Mouse (Mus musculus) kidney, adult 11 months (tissue): ENCODE results near the gene Ptprcap.
"Not testable (repeated sequence)": the region's sequence is repeated elsewhere in the genome, so short reads cannot be mapped to it uniquely, and the experiment has no call there.

Source experiments
- DNase-seq: peaks from one replicate; pipeline ENCODE4 v3.0.0; 2022

The Ptprcap gene

DNA sequence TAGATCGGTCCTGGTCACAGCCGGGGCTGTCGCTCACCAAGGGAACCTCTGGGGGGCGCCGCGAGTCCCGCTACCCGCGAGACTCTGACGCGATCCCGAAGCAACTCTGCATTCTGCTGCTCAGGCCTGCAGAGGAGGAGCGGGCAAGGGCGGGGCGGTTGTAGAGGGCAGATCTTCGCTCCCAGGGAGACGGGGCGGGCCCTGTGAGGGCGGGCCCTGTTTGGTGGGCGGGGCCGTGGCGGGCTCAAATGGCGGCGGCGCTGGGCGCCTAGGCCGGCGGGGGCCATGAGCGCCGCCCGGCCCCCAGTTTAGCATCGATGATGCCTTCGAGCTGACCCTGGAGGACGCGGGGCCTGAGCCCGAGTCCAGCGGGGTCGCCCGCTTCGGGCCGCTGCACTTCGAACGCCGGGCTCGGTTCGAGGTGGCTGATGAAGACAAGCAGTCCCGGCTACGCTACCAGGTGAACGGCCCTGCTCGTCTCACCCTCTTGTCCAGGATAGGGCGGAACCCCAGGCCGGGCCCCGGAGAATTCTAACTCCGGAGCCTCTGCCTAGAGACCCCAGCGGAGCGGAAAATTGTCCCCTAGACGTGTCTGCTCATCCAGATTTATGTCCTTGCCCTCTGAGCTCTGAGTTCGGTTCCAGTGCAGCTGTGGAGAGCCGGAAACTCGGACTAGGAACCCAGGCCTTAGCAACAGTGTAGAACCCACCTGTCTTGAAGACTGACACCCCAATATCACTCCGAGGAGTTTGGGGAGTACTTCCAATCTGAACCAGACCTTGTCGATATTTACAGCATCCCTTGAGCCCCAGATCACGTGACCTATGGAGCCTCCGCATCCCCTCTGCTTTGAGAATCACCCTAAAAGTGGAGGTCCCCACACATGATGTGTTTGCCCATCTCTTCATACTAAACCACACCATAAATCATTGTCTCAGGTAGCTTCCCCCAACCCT lies 27.4 kb upstream of the Ptprcap start, which contains the start of gene Aip:
Gene Aip, minus strand, starts transcription at position 118 of the 956 bp plus-strand sequence.
- peak; percentile 98 for DNase-seq

DNA sequence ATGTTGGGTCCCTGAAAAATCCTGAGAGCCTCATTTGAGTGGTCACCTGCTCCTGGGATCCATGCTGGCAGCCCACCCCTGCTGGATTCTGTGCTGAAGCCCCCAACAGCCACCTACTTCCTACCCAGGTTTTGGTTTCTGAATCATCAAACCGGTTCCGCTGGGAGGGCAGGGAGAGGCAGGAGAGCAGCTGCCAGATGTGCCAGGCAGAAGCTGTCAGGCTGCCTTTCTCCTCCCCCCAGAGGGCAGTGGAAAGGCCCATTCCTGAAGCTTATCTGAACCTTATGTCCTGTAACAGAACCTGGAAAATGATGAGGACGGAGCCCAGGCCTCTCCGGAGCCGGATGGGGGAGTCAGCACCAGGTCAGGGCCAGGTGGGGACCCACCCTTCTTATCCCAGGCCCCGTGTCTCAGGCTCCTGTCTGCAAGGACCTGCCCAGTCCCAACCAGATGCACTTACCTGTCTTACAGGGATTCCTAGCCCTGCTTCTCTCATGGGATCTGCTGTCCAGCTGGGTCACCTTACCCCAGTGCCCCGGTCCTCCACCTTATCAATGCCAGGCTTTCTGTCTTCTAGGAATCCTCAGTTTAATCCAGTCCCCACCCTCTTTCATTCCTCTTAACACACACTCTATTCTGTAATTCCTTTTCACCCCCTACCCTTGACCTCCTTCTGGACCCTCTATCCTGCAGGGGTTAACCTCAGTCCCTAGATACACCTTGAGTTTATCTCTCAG lies 26.5 kb upstream of the Ptprcap start:
- DNase-seq: no peak

DNA sequence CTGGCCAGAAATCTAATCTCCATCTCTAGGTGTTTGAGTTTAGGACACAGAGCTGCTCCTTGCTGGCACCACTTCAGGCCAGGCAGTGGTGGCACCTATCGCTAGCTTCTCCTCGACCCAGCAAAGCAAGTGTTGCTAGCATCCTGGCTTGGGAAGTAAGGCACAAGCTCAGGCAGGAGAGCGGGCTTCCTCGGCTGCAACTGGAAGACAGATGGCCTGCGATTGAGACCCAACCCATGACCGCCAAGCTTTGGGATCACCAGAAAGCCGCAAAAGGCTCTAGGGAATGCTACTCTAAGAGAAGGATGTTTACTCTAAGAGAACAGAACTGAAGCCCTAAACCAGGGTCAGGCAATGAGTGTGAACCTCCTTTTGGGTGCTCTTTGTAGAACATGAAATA lies 23.9 kb upstream of the Ptprcap start:
- no peak for DNase-seq

DNA sequence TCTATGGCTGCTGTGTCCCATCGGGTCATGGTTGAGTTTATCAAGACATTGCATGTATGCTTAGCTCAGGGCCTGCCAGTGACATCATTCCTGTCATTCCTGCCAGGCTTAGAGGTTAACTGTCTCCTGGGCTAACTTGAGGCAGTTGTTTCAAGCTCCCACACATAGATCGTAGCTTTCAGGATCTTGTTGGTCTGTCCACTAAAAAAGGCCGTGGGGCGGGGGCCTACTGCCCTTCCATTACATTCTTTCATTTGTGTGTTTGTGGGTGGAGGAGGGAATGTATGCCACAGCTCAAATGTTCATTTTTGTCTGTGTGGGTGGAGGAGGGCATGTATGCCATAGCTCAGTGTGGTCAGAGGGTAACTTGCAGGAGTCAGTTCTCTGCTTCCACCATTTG lies 23.3 kb upstream of the Ptprcap start:
- DNase-seq: no peak

DNA sequence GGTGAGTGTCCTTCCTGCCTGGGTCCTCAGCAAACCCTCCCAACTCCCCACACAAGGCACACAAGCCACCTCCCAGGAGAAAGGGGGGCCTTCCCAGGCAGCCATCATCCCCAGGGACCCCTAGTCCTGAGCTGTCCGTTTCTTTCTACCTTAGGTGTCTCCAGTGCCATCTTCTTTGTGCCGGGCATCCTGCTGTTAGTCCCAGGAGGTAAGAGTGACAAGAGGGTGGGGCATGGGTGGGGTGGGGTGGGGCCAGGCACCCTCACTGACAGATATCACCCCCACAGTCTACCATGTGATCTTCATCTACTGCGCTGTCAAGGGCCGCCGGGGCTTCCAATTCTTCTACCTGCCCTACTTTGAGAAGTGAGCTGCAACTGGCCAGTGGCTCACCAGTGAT lies 22.3 kb upstream of the Ptprcap start:
- no peak for DNase-seq

DNA sequence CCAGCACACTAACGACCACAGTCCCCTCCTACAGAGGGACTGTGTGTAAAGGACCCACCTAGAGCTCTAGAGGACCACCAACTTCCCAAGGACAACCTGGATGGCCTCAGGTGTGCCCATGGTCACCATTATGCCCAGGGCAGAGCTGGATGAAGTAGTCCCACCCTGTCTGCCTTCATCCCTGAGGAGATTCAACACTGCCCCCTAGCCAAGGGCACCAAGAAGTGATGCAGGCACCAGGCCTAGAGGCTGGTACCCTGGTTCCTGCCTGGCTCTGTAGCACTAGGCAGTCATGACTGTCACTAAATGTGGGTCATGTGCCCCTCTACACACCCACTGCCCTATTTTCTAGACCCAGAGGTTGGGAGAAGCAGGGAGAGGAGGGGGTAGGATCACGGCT lies 21.6 kb upstream of the Ptprcap start:
- no peak for DNase-seq

DNA sequence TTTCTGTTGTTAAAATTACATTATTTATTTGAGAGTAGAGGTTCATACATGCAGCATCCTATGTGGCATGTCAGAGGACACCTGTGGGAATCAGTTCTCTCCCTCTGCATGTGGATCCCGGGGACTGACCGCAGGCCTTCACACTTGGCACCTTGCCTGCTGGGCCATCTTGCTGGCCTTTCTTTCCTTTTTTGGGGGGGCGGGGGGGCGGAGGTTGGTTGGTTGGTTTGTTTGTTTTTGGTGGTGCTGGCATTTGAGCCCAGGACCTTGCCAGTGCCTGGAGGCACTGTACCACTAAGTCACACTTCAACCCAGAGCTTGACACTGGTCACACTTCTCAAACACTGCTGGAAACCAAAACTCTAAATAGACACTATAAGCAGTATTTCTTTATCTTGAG lies 19.1 kb upstream of the Ptprcap start:
- no peak for DNase-seq

DNA sequence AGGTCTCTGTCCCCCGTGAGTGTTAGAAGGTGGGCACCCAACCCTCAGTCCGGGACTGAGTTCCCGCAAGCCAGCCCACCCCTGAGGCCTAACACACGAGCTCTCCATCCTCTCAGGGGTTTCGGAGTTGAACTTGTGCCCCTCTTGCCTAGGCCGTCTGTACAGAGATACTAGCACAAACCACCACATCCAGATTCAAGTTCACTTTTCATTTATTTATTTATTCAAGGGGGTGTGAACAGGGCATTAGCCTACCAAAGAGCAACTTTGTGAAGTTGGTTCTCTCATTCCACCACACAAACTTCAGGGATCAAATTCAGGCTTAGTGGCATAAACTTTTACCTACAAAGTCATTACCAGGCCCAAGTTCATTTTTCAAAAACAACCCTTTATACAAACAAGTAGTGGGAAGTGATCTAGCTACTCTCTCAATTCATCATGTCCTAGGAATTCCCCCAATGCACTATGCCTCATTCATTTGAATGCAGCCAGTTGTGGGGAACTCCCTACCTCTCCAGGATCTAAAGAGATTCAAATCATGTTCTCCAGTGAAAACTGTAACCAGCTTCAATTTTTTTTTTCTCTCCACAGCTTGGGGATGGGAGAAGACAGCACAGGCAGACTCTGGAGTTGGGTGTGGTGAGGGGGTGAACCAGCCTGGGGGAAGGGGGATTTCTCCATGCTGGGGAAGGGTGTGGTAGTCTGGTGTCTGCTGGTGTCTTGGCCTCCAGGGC lies 18.0 kb upstream of the Ptprcap start:
- DNase-seq: not testable (repeated sequence)

DNA sequence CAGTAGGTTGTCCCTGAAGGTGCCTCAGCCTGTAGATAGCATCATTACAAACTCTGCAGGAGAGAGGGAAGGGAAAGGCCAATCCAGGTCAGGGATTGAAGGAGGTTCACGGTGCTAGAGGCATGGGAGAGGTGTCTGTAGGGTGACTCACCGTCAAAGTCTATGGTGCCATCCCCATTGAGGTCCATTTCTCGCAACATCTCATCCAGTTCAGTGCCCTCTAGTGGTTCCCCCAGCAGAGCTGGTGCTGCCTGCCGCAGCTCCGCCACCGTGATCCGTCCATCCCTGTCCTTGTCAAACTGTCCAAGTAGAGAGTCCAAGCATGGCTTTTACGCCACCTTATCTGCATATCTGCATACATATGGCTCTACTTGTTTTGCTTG lies 17.4 kb upstream of the Ptprcap start:
- DNase-seq: not testable (repeated sequence)

DNA sequence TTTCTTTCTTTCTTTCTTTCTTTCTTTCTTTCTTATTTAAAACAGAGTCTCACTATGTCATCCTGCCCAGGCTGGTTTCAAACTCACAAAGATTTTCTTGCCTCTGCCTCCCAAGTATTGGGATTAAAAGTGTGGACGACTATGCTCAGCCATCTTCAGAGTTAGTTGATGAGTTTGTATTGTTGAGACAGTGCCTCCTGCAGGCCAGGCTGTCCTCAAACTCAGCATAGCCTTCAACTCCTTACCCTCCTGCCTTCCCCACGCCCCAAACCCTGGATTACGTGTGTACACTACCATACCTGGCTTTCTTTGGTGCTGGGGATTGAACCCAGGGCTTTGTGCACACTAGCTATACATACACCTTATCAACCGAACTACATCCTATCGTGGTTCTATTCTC lies 16.9 kb upstream of the Ptprcap start:
- DNase-seq: no peak

DNA sequence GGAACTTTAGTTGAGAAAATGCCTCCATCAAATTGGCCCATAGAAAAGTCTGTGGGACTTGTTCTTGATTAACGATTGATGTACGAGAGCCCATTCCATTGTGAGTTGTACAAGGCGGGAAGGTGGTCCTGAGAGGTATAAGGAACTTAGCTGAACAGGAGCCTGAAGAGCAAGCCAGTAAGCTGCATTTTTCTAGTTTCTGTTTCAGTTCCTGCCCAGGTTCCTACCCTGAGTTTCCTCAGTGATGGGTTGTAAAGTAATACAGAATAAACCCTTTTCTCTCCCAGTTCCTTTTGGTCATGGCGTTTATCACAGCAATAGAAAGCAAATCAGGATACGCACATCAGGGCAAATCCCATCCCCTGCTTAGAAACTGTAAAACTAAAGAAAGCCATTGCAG lies 15.5 kb upstream of the Ptprcap start:
- no peak for DNase-seq

DNA sequence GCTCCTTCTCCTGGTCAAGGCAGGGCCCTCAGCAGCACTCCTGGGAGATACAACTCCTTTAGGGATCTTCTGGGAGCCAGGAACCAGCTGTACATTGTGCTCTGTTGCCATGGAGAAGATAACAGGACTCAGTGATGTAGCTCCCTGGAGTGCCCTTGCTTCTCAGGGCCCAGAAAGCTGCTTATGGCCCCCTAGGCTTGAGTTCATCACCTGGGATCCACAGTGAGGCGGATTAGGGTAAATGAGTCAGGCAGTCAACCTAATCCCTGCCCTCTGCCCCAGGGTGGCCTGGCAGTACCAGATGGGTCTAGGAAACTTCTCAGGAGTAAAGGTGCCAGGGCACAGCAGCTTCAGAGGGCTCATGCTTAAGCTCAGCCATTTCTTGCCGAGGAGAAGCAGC lies 14.0 kb upstream of the Ptprcap start, which contains the start of gene Gpr152:
Gene Gpr152, plus strand, starts transcription at position 342 of the 400 bp plus-strand sequence.
- DNase-seq: no peak

DNA sequence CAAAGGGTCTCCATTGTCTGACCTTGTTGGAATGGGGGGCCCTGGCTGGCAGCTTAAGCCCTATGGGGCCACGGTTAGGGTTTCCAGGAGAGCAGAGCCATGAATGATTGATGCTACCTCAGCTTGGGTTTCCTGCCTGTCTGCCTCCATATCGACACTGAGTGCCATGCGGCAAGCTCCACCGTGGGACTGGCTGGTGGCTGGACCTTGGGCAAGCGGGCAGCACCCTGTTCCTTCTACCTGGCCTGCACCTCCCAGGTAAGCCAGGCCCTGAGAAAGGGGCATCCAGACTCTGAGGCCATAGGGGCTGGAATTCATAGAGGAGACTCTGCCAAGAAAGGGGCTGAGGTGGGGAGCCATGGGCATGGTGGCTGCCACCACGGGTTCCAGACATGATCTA lies 13.3 kb upstream of the Ptprcap start:
- DNase-seq: no peak

DNA sequence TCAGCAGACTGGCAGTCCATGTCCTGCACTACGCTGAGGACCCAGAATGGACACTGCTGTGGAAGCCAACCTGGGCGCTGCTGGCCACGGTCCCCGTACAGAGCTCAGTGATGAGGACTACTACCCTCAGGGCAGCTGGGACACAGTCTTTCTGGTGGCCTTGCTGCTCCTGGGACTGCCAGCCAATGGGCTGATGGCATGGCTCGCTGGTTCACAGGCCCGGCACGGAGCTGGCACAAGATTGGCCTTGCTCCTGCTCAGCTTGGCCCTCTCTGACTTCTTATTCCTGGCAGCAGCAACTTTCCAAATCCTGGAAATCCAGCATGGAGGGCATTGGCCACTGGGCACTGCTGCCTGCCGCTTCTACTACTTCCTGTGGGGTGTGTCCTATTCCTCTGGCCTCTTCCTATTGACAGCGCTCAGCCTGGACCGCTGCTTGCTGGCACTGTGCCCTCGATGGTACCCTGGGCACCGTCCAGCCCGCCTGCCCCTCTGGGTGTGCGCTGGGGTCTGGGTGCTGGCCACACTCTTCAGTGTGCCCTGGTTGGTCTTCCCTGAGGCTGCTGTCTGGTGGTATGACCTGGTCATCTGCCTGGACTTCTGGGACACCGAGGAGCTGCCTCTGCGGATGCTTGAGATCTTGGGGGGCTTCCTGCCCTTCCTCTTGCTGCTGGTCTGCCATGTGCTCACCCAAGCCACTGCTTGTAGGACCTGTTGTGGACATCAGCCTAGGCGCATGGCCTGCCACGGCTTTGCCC lies 10.8 kb upstream of the Ptprcap start:
- DNase-seq: peak; percentile 75

DNA sequence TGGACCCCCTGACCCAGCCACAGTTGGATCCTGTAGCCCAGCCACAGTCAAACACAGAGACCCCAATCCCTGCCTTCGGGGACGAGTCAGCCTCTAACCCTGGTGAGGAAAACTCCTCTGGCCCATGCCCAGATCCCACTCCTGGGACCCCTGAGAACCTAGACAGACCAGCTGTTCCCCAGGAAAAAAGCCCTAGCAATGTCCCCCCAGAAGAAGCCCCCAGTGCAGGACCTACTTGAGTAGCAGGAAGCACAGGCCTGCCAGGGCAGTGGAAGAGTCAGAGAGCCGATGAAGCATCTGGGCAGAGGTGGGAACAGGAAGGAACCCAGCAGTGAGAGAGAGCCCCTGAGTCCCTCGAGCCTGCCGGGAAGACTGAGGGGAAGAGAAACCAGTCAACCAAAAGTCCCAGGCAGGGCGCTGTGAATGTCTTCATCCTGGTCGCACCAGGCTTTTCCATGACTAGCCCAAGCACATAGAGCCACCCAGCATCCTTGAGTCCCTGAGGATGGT lies 9.6 kb upstream of the Ptprcap start, which contains the start of gene Cabp4:
Gene Cabp4, minus strand, starts transcription at position 275 of the 510 bp plus-strand sequence.
- DNase-seq: no peak

DNA sequence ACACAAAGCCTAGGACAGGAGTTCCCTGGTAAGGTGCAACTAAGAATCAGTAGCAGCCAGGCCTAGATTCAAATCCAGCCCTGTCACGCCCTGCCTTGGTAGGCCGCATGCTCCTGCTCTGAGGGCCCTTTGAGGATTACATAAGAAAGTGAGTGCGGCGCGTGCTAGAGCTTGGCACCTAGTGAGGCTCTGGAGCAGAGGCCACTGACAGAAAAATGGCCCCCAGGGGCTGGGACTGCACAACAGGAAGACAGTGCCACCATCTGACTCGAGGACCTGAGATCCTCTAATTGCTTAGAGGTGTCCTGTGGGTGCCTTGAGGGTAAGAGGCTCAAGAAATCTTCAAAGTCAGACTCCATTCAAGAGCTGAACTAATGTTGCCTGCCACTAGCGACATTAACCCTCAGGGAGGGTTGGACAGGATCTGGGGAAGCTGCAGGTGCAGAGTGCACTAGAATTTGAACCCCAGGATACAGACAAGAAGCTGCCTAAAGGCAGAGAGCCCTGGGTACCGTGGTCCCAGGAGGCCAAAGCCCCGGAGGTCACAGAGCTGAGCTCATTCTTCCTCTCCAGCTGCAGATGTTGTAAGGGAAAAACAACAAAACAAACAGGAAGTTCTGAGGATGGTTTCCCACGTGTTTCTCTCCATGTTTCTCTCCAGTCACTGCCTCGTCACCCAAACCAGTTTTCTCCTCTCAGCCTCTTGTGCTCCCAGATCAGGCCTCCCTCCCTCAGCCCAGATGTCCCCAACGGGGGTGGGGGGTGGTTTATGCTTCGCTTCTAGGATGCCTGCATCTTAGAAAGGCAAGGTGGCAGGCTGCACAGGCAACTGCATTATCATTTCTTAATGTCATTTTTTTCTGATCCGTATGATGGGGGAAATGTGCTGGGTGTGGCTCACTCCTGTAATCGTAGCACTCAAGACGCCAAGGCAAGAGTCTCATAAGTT lies 8.6 kb upstream of the Ptprcap start:
- DNase-seq: peak; percentile 39

DNA sequence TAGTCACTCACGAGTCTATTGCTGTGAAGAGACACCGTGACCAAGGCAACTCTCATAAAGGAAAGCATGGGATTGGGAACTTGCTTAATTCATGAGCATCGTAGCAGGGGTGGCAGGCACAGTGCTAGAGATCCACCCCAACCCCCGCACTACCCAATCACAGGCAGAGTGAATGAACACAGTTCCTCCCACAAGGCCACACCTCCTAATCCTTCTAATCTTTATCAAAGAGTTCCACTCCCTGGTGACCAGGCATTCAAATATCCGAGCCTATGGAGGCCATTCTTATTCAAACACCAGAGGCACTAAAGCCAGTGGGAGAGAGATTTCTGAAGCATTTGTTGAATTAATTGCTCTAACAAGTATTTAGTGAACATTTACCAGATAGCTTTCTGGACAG lies 7.5 kb upstream of the Ptprcap start:
- no peak for DNase-seq

DNA sequence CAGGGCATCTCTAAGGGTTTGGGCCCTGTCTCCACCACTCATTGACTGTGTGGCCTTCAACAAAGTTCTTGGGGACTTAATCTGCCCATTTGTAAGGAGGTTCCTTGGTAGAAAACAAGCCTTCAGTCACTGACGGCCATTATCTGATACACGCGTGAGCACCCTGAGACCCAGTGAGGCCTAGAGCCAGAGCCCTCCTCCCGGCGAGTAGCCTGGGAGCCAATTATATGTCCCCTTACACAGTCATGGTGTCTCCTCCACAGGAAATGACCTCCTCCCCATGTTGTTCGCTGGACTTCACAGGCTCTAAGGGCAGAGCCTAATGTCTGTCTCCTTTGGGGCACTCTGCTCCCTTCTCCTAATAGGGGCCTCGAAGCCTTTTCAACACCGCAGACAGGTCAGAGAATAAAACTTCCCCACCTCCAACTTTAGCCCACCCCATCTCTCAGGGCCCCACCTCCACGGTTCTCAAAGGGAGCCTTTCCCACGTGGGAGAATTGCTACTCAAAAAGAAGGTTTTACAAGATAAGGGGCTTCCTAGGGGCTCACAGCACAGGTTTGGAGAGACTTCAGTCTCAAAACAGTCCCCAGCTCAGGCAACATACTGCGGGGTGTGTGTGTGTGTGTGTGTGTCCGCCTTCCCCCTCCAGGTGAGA lies 6.9 kb upstream of the Ptprcap start:
- DNase-seq: no peak

DNA sequence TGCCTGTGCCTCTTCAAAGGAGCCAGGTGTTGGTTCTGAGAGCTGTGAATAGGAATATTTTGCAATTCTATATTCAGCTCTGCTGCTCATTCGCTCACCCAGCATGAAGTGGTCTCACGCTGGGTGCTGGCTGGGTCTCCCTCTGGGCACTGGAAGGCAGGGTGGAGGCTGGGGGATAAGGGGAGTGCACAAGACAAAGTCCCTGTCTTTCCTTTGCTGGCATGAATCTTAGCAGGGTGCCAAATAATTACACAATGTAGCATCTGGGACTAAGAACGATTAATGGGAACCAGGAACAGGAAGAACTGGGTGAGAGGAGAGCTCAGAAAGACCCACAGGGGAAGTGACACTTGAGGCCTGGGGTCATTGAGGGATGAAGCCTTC lies 6.4 kb upstream of the Ptprcap start:
- no peak for DNase-seq

DNA sequence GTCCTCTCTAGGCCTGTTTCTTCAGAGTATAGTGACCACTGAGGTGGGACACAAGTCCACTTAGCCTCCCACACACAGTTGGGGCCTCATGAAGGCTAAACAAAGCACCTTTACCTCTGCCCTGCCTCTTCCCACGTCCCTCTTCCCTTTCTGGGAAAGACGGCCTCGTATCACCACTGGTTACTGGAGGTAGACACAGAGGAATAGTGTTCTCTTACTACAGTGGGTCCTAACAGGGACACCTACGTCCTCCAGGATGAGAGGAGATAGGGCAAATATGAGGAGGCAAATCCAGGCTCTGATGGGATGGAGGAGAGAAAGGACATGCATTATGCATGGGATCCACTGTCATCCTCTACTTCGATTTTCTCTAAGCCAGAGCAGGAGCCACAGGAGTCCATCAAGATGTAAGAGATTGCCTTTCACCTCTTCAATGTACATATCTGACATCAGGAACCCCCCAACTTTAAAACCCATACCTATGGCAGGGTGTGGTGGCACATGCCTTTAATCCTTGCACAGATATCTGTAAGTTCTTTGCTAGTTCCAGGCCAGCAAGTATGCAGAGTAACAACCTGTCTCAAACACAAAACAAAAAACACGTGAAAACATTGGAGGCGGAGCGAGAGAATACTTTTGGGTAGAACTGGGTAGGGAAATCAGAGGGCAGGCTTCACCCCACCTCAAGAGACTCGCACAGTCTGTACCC lies 5.5 kb upstream of the Ptprcap start:
- peak; percentile 12 for DNase-seq
